Mouse (Mus musculus) erythroblast, embryonic 14.5 days (primary cell): ENCODE results near the gene Pkn1.

Source experiments
- GATA1 ChIP-seq: IDR thresholded peaks from 2 replicates; pipeline ENCODE4 v1.6.1; 2012; ENCODE audit warnings: low read length, inconsistent platforms, mixed read lengths
- TAL1 ChIP-seq: IDR thresholded peaks from 3 replicates; pipeline ENCODE4 v1.6.1; 2012; ENCODE audit warnings: low read length, inconsistent platforms, mixed read lengths

DNA sequence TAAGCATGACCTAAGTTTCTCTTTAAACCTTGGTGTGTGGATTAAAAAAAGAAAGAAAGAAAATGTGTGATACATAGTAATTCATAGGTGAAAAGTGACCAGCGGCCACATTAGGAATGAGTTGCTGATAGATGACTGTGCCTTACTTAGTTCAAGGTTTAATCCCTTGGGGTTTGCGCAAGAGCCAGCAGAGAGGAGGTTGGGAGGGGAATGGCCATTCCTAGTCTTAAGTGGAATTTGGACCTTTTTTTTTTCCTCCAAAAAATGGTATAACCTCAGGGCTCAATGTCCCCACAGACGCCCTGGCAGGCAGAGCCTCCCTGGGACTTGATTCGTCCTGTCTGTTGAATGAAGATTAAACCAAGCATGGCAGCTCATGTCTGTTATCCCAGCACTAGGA, 45.1 kb upstream of the Pkn1 start:
- TF ChIP-seq TAL1 (no peak), GATA1 (no peak)
